Mouse (Mus musculus): ENCODE measurements around the gene Rps3.
A peak's percentile ranks its signal among the peaks of the same experiment; 100 is the strongest.

Gene Rps3

GRCm38 (mm10) chr7:99441534-99442072 is 41.9 kb downstream of the Rps3 start:
- DNase-seq (ENCODE audit: low spot score): peak; percentile 26

DNA sequence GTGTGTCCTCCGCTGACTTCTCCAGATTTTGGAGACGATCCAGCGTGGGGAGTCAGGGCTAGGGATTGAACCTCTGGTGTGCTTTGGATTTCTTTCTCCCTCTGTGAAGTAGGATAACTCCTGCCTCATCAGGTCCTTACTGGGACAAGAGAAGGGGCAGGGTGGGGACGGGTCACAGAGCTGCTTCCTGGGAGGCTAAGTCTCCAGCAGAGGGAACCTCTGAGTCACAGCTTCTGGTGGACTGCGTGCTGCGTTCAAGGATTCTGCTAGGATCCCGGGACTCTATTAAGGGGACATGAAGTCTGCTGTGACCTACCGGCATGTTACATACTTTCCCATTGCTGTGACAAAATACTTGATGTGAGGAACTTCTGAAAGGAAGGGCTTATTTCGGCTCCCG is 44.7 kb downstream of the Rps3 start:
- DNase-seq (ENCODE audit: low spot score): no peak

DNA sequence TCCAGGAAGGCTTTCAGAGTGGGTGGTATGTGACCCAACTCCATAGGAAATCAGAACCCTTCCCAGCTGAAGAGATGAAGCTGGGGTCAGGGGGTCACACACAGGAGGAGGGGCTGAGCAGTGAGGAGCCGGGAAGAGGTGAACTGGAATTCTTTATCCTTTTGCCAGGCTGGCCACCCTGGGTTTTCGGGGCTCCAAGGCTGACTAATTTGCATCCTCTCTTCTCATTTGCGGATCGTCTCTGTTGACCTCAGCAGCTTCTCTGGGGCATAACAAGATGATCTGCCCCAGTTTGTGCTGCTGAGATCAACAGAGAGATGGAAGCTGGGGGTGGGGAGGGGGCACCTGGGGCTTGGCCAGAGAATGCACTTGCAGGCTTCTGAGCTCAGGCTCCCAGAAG is 47.0 kb downstream of the Rps3 start:
- DNase-seq (ENCODE audit: low spot score): no peak

- DNase-seq (ENCODE audit: low spot score): no peak
Measured at GRCm38 (mm10) chr7:99434672-99435250, 48.8 kb downstream of the Rps3 start.

- no peak for DNase-seq (ENCODE audit: low spot score)
Measured at GRCm38 (mm10) chr7:99432863-99433262, 50.7 kb downstream of the Rps3 start.

GRCm38 (mm10) chr7:99432248-99432647 is 51.3 kb downstream of the Rps3 start:
- DNase-seq (ENCODE audit: low spot score): no peak

DNA sequence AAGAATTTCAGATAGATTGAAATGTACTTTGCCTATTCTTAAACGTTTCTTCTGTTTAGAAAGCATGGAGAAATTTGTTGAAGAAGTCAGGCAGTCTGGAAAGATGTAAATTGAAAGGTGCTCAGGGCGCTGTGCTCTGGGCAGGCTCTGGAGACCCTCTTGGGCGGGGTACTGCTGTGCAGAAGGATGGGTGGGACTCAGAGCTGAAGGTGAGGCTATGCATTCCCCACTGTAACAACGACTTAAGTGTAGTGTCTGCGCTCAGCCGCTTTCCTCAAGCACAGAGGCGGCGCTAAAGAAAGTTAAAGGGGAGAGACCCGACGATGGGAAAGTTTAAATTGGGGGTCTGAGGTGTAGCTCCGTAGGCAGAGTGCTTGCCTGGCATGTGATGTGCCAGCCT is 53.3 kb downstream of the Rps3 start:
- DNase-seq (ENCODE audit: low spot score): no peak

- no peak for DNase-seq (ENCODE audit: low spot score)
Measured at GRCm38 (mm10) chr7:99429786-99430185, 53.8 kb downstream of the Rps3 start.

GRCm38 (mm10) chr7:99428836-99429235 is 54.7 kb downstream of the Rps3 start:
- no peak for DNase-seq (ENCODE audit: low spot score)

- no peak for DNase-seq (ENCODE audit: low spot score)
Measured at GRCm38 (mm10) chr7:99427987-99428386, 55.6 kb downstream of the Rps3 start.

All from testis, postnatal 14 days (tissue).